Mouse (Mus musculus): ENCODE results near the gene Stambp. TPM values are rescaled to one million over a fixed set of nuclear protein-coding genes. Genes with fewer than 3 reads are reported as not detected.

The Stambp gene
- polyA plus RNA-seq, 1 experiment from 2014 or later: 30.6 TPM

DNA sequence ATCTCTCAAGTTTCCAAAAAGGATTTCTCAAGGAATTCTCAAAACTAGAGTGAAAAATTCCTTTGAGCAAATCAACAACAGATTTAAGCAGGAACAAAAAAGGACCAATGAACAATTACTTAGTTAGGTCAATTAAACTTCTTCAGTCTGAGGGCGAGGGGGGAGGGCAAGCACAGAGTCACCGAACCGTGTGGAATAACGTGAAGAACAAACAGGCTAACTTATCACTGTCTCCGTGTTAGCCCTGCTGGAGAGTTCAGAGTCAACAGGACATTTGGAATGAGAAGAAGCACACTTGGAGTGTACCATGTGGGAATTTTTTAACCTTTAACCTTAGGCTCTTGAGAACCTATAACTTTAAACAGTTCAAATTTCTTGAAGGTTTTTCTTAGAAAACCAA, 24.2 kb downstream of the Stambp start:
- no peak overlapping the region for H3K9ac ChIP-seq
- no peak overlapping the region for H3K4me3 ChIP-seq
- H3K36me3 ChIP-seq: peaks cover 42% of the 10 kb centered on the region
- no peaks in the 10 kb centered on the region for H3K27me3 ChIP-seq
- no peaks in the 10 kb centered on the region; the same call in 1 of the 2 replicates for H3K4me1 ChIP-seq
- 35% methylated on average over 5 of the region's 5 CpGs for WGBS
- ATAC-seq (ENCODE audit: low FRiP score): no peak
- no peak overlapping the region for H3K27ac ChIP-seq
- no peak overlapping the region for H3K4me2 ChIP-seq (replicated peaks)
- no peaks in the 10 kb centered on the region for H3K9me3 ChIP-seq (replicated peaks)

GRCm38 (mm10) chr6:83545778-83546177, 26.8 kb downstream of the Stambp start:
- Histone ChIP-seq H3K4me1 (no peaks in the 10 kb centered on the region; the same call in 1 of the 2 replicates), H3K9me3 (replicated peaks) (no peaks in the 10 kb centered on the region), H3K4me2 (replicated peaks) (no peak overlapping the region), H3K27ac (no peak overlapping the region), H3K36me3 (peaks cover 44% of the 10 kb centered on the region), H3K4me3 (no peak overlapping the region), H3K9ac (no peak overlapping the region), H3K27me3 (no peaks in the 10 kb centered on the region)
- no peak for ATAC-seq (ENCODE audit: low FRiP score)
- 83% methylated on average over 3 of the region's 3 CpGs for WGBS

DNA sequence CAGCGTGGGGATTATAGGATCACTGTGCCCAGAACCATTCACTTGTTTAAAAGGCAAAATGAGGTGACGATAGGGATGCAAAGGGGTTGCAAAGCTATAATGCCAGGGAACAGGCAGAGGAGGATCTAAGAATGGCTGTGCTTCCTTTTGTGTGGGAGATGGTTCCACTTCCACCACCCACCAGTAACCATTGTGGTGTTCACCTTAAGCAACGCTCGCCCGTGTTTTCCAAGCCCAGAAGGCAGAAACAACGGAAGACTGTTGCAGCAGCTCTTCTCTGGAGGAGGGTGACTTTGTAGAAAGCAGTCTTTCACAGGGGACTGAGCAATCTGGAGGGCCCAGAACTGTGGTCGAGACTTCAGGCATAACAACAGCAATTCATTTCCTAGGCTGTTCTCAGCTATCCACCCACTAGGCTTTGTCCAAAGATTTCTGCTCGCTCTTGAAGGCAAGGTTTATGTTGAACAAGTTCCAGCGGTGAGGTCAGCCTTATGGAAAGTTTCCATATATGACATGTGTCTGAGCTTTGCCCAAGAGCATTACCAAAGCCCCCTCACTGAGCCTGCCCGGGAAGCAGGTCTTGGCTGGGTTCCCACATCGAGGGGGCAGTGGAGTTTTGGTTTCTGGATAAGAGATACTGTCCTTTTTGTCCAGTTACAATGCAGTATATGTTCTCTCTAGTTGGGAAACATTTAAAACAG, 30.6 kb downstream of the Stambp start:
- no peak overlapping the region for H3K27ac ChIP-seq
- no peak for ATAC-seq (ENCODE audit: low FRiP score)
- 79% methylated on average over 11 of the region's 11 CpGs for WGBS

GRCm38 (mm10) chr6:83540017-83540416, 32.5 kb downstream of the Stambp start:
- Histone ChIP-seq H3K27me3 (no peaks in the 10 kb centered on the region), H3K9me3 (replicated peaks) (no peaks in the 10 kb centered on the region), H3K27ac (no peak overlapping the region), H3K36me3 (peaks cover 18% of the 10 kb centered on the region; the same call in 1 of the 2 replicates), H3K4me3 (no peak overlapping the region), H3K4me2 (replicated peaks) (no peak overlapping the region), H3K9ac (no peak overlapping the region), H3K4me1 (0 out of 2 replicates have a peak, but pooled peaks cover 2% of the 10 kb centered on the region)
- 50% methylated on average over 4 of the region's 4 CpGs for WGBS
- no peak for ATAC-seq (ENCODE audit: low FRiP score)

More for the DNA sequence above, 30.6 kb downstream of the Stambp start:
- no peaks in the 10 kb centered on the region for H3K27me3 ChIP-seq
- peaks cover 2% of the 10 kb centered on the region; the same call in 1 of the 2 replicates for H3K4me1 ChIP-seq
- no peak overlapping the region for H3K4me2 ChIP-seq (replicated peaks)
- peaks cover 36% of the 10 kb centered on the region for H3K36me3 ChIP-seq
- no peak overlapping the region for H3K4me3 ChIP-seq
- H3K9ac ChIP-seq: no peak overlapping the region
- H3K9me3 ChIP-seq (replicated peaks): no peaks in the 10 kb centered on the region

DNA sequence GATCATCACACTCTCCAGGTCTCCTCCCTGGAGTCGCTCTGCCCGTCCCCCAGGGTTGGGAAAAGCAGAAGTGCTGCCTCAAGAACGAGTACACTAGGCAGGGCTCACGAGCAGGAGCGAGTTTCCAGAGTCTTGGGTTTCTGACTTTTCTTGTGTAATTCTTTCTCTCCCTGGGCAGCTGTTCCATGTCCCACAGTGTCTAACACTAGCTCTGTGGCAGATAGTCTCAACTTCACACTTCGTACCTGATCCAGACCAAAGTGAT, 35.8 kb downstream of the Stambp start:
- no peak for ATAC-seq (ENCODE audit: low FRiP score)

DNA sequence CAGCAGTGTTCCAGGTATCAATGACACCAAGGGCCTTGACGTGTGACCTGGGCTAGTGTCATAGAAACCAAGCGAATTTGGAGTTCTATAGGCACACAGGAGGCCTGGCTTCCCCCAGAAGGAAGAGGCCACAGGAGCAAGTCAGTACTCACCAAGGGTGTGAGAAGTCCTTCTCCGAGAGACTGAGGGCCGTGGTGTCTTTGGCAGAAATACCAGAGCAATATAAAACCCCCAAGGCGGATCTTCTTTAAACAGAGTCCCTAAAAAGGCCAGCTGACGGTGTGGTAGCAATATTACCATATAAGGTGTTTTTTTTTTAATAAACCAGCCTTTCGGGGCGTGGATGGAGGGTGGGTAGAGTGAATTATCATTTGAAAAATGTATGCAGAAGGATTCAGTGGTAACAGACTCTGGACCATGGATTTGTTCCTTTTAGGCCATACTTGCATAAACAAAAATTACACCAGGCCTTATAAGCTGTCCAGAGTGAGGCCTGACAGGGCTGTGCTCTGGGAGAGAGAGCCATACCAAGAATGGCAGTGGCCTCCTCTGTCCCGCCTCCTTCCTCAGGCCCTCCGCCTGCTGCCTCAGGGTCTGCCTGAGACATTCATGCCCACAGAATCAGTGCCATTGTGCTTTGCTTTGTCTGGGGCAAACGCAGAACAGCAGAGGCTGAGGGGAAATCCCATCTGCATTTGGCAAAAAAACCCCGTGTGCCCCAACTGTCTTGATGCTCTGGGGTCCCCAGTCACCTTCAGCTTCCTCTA, 36.3 kb downstream of the Stambp start, which contains the start of gene Actg2:
TSS of gene Actg2 (minus strand) at position 238 of the 767 bp plus-strand sequence.
- Histone ChIP-seq H3K9ac (no peak within 1 kb of the TSS), H3K36me3 (no peaks in the 10 kb centered on the region), H3K4me3 (no peak within 1 kb of the TSS), H3K4me2 (replicated peaks) (no peak within 1 kb of the TSS), H3K27ac (no peak within 1 kb of the TSS), H3K9me3 (replicated peaks) (no peaks in the 10 kb centered on the region), H3K27me3 (no peaks in the 10 kb centered on the region), H3K4me1 (0 out of 2 replicates have a peak, but pooled peaks cover 2% of the 10 kb centered on the region)
- no peak for ATAC-seq (ENCODE audit: low FRiP score)
- 59% methylated on average over 12 of the region's 12 CpGs for WGBS

More for the DNA sequence above, 35.8 kb downstream of the Stambp start:
- Histone ChIP-seq H3K27ac (no peak overlapping the region), H3K4me1 (0 out of 2 replicates have a peak, but pooled peaks cover 2% of the 10 kb centered on the region), H3K4me2 (replicated peaks) (no peak overlapping the region), H3K9me3 (replicated peaks) (no peaks in the 10 kb centered on the region), H3K4me3 (no peak overlapping the region), H3K27me3 (no peaks in the 10 kb centered on the region), H3K9ac (no peak overlapping the region), H3K36me3 (no peaks in the 10 kb centered on the region)
- 54% methylated on average over 6 of the region's 6 CpGs for WGBS

DNA sequence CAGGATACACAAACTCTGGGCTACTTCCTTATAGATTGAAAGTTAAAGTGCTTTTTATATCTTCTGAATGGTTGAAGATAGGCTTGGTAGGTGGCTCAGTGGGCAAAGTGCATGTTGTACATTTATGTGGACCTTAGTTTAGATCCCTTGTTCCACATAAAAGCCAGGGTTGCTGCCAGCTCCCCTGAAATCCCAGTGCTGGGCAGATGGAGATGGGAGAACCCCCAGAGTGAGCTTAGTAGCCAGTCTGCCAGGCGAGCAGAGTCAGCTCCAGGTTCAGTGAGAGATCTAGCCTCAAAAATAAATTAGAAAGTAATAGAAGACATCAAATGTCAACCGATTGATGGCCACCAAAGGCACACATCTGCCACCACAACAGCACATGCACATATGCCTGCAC, 39.9 kb downstream of the Stambp start:
- Histone ChIP-seq H3K9ac (no peak overlapping the region), H3K27ac (no peak overlapping the region), H3K4me3 (no peak overlapping the region), H3K27me3 (no peaks in the 10 kb centered on the region), H3K4me2 (replicated peaks) (no peak overlapping the region), H3K36me3 (no peaks in the 10 kb centered on the region), H3K4me1 (no peaks in the 10 kb centered on the region), H3K9me3 (replicated peaks) (no peaks in the 10 kb centered on the region)
- 84% methylated on average over 2 of the region's 2 CpGs for WGBS
- ATAC-seq (ENCODE audit: low FRiP score): no peak

GRCm38 (mm10) chr6:83523194-83523593, 49.3 kb downstream of the Stambp start:
- ATAC-seq (ENCODE audit: low FRiP score): no peak
- 68% methylated on average over 6 of the region's 6 CpGs for WGBS
- Histone ChIP-seq H3K9ac (no peak overlapping the region), H3K27ac (no peak overlapping the region), H3K4me1 (no peaks in the 10 kb centered on the region), H3K4me2 (replicated peaks) (no peak overlapping the region), H3K4me3 (no peak overlapping the region), H3K27me3 (no peaks in the 10 kb centered on the region), H3K36me3 (no peaks in the 10 kb centered on the region), H3K9me3 (replicated peaks) (no peaks in the 10 kb centered on the region)

DNA sequence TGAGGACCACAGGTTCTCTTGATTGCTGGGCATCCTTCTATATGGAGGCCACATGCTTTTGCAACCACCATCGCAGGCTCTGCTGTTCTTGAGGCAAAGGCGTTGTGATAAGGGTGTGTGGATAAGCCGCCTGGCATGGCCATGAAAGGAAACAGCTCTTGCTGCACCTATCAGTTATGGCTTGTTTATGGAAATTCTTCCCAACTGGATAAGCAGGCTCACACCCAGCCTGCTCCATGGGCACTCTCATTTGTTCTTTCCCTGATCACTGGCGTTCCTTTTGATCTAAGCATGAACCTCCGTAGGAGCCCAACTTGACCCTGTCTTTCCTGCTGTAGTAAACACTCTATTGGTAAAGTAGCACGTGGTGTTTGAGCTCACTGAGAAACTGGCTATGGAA, 50.7 kb downstream of the Stambp start:
- ATAC-seq (ENCODE audit: low FRiP score): no peak
- Histone ChIP-seq H3K27me3 (no peaks in the 10 kb centered on the region), H3K4me3 (no peak overlapping the region), H3K36me3 (no peaks in the 10 kb centered on the region), H3K4me2 (replicated peaks) (no peak overlapping the region), H3K27ac (no peak overlapping the region), H3K9me3 (replicated peaks) (no peaks in the 10 kb centered on the region), H3K4me1 (no peaks in the 10 kb centered on the region), H3K9ac (no peak overlapping the region)
- WGBS: 79% methylated on average over 6 of the region's 6 CpGs

GRCm38 (mm10) chr6:83518637-83519036, 53.9 kb downstream of the Stambp start:
- no peak for ATAC-seq (ENCODE audit: low FRiP score)
- H3K9ac ChIP-seq: no peak overlapping the region
- H3K27ac ChIP-seq: no peak overlapping the region
- no peak overlapping the region for H3K4me3 ChIP-seq
- H3K36me3 ChIP-seq: no peaks in the 10 kb centered on the region
- H3K4me1 ChIP-seq: no peaks in the 10 kb centered on the region
- no peaks in the 10 kb centered on the region for H3K9me3 ChIP-seq (replicated peaks)
- WGBS: 85% methylated on average over 3 of the region's 3 CpGs
- H3K4me2 ChIP-seq (replicated peaks): no peak overlapping the region
- H3K27me3 ChIP-seq: no peaks in the 10 kb centered on the region

- Histone ChIP-seq H3K4me2 (replicated peaks) (no peak overlapping the region), H3K9me3 (replicated peaks) (no peaks in the 10 kb centered on the region), H3K27ac (no peak overlapping the region), H3K4me3 (no peak overlapping the region), H3K36me3 (no peaks in the 10 kb centered on the region), H3K4me1 (no peaks in the 10 kb centered on the region), H3K9ac (no peak overlapping the region), H3K27me3 (no peaks in the 10 kb centered on the region)
- 83% methylated on average over 3 of the region's 3 CpGs for WGBS
- no peak for ATAC-seq (ENCODE audit: low FRiP score)
Observed at GRCm38 (mm10) chr6:83515172-83515571, 57.4 kb downstream of the Stambp start.

DNA sequence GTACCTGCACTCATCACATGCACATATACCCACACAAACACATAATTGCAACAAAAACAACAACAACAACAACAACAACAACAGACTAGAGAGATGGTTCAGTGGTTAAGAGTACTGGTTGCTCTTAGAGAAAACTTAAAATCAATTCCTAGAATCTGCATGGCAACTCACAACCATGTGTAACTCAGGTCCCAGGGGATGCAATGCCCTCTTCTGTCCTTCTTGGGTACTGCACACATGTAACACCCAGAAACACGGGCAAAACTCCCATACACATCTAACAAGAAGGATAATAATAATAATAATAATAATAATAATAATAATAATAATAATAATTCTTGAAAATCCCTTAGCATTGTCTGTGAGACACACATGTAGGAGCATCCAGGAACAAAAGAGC, 60.0 kb downstream of the Stambp start:
- WGBS: 12% methylated on average over 1 of the region's 1 CpGs
- no peaks in the 10 kb centered on the region for H3K4me1 ChIP-seq

More for the DNA sequence above, 60.0 kb downstream of the Stambp start:
- Histone ChIP-seq H3K9ac (no peak overlapping the region), H3K9me3 (replicated peaks) (no peaks in the 10 kb centered on the region), H3K27me3 (no peaks in the 10 kb centered on the region; the same call in 1 of the 2 replicates), H3K4me2 (replicated peaks) (no peak overlapping the region), H3K27ac (no peak overlapping the region), H3K36me3 (no peaks in the 10 kb centered on the region), H3K4me3 (no peak overlapping the region)
- ATAC-seq (ENCODE audit: low FRiP score): no peak
